Mouse (Mus musculus): ENCODE data around the gene Phf2.

- TF ChIP-seq CTCF (IDR thresholded peaks at IDR 0.05; ENCODE audit: borderline replicate concordance, extremely low read depth, insufficient read depth, insufficient read length), result no peak
- no peak for TF ChIP-seq POLR2A (IDR thresholded peaks at IDR 0.05; ENCODE audit: borderline replicate concordance, extremely low read depth, insufficient read depth, insufficient read length, poor library complexity, severe bottlenecking)
Observed at GRCm38 (mm10) chr13:48849155-48849554, 21.8 kb downstream of the Phf2 start.
